Mouse (Mus musculus) erythroblast, embryonic 14.5 days (primary cell): ENCODE measurements around the gene Lrrc75a.

Experiments used
- GATA1 ChIP-seq: IDR thresholded peaks from 2 replicates; pipeline ENCODE4 v1.6.1; 2012; ENCODE audit warnings: low read length, inconsistent platforms, mixed read lengths
- TAL1 ChIP-seq: IDR thresholded peaks from 3 replicates; pipeline ENCODE4 v1.6.1; 2012; ENCODE audit warnings: low read length, inconsistent platforms, mixed read lengths

DNA sequence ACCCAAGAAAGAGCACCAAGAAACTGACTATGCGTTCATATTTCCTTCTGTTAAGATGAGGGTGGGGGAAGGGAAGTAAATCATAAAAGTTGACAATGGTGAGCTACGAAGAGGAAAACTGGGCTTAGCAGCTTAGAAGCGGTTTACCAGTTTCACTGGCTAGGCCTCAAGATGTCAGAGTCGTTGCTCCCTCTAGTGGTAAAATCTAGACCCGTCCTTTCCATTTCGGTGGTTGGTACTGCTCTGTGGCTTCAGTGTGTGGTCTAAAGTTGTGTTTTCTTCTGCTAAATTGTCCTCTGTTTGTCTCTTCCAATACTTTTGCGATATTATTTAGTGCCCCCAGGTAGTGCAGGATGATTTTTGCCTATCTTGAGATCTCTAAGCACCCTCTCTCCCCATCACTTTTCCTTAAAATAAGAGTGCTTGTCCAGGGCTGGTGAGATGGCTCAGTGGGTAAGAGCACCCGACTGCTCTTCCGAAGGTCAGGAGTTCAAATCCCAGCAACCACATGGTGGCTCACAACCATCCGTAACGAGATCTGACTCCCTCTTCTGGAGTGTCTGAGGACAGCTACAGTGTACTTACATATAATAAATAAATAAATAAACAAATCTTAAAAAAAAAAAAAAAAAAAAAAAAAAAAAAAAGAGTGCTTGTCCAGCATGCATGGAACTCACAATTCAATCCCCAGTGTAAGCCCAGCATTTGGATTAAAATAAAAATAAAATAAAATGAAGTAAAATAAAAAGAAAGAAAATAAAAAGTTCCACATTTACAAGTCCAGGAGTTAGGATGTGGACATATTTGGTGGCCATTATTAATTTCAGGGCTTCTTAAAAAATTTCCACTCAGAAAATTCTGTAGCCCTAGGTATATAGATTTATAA, 45.2 kb upstream of the Lrrc75a start:
- no peak for TF ChIP-seq GATA1
- no peak for TF ChIP-seq TAL1
